ENCODE assay signal across 16 mouse cellular contexts in the genomic region with DNA sequence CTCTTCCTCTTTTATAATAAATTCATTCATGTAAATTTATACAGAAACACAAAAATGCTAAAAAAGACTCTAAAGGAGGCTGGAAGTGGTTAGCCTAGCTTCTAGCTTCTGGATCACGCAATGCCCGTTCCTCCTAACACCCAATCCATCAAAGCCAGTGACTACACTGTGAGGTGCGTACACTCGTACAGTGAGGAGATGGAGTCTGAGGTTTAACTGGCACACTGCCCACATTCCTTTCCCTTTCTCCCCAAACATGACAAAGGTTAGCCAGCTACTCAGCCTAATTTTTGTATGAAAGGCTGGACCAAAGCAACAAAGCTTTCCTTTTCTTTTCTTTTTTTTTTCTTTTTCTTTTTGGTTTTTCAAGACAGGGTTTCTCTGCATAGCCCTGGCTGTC. TPM values are rescaled to one million over a fixed set of nuclear protein-coding genes. Genes with fewer than 3 reads are reported as not detected.
DNase-seq lines count a peak whose midpoint lies in the region; ATAC-seq lines count a peak whose summit lies in the region.
"Had no signal": no experiment of that assay in that cellular context is flagged by ENCODE, and none has a peak within 500 bp of the region (broad histone marks: within the 10 kb centered on the region; RNA-seq: fewer than 3 reads in every experiment).

No protein-coding gene starts in this region.

- no peak overlapping the region for H3K27ac ChIP-seq in intestine, embryonic 15.5 days
- H3K27ac ChIP-seq: embryonic facial prominence, embryonic 13.5 days; hindbrain, embryonic 12.5 days; kidney, postnatal 0 days had no signal

- H3K9ac ChIP-seq in intestine, embryonic 15.5 days: no peak overlapping the region
- H3K9ac ChIP-seq: embryonic facial prominence, embryonic 13.5 days; hindbrain, embryonic 12.5 days had no signal

- H3K27me3 ChIP-seq in intestine, embryonic 15.5 days (replicated peaks): no peaks in the 10 kb centered on the region
- H3K27me3 ChIP-seq: embryonic facial prominence, embryonic 13.5 days; hindbrain, embryonic 12.5 days had no signal

- no peak overlapping the region for H3K4me3 ChIP-seq in intestine, embryonic 15.5 days (replicated peaks)
- H3K4me3 ChIP-seq: embryonic facial prominence, embryonic 13.5 days; hindbrain, embryonic 12.5 days had no signal

- H3K4me2 ChIP-seq in intestine, embryonic 15.5 days (replicated peaks): no peak overlapping the region
- H3K4me2 ChIP-seq: embryonic facial prominence, embryonic 13.5 days; hindbrain, embryonic 12.5 days had no signal

- DNase-seq in kidney, postnatal 10 days: peak; percentile 22
- no peak for DNase-seq in kidney, postnatal 14 days
- peak; percentile 93 for DNase-seq in 3T3-L1 (ENCODE audit: low read depth, low spot score)
- peak; percentile 92 for DNase-seq in NIH3T3 (ENCODE audit: low read depth)
- DNase-seq in lung, postnatal 10 days: peak; percentile 14
- DNase-seq in frontal cortex, postnatal 36 days (ENCODE audit: low spot score in 2 of 2): no peak
- DNase-seq: adrenal gland, postnatal 25 days; cerebellum, adult 2 months; gastrocnemius, postnatal 10 days; midbrain, embryonic 14.5 days; right cerebral cortex, adult 18-20 months had no signal

- no peak for ATAC-seq in intestine, embryonic 15.5 days
- ATAC-seq: inflammation-experienced regulatory T-cells, adult 6 months had no signal

- peaks cover 4% of the 10 kb centered on the region; the same call in 1 of the 2 replicates for H3K36me3 ChIP-seq in intestine, embryonic 15.5 days

- H3K9me3 ChIP-seq in intestine, embryonic 15.5 days: no peaks in the 10 kb centered on the region
- H3K9me3 ChIP-seq: embryonic facial prominence, embryonic 13.5 days; hindbrain, embryonic 12.5 days had no signal

- 60% methylated on average over 4 of the region's 4 CpGs for WGBS in intestine, embryonic 15.5 days

- no peaks in the 10 kb centered on the region for H3K4me1 ChIP-seq in intestine, embryonic 15.5 days (replicated peaks)
- H3K4me1 ChIP-seq: embryonic facial prominence, embryonic 13.5 days; hindbrain, embryonic 12.5 days had no signal

RNA-seq across cellular contexts. Expression of a gene that starts 33.9 kb away (rescaled TPM):
- 25.1 and 28.4 TPM in 2 replicates for polyA plus RNA-seq in intestine, embryonic 15.5 days (2015; fragmentation: Nextera tagmentation; extraction: Ambion mirVana)

RNA-seq across cellular contexts. Expression of a gene that starts 34.0 kb away (rescaled TPM):
- 4.2 and 4.8 TPM in 2 replicates for polyA plus RNA-seq in intestine, embryonic 15.5 days (2015; fragmentation: Nextera tagmentation; extraction: Ambion mirVana)

RNA-seq across cellular contexts. Expression of a gene that starts 53.5 kb away (rescaled TPM):
- 10.4 and 11.1 TPM in 2 replicates for polyA plus RNA-seq in intestine, embryonic 15.5 days (2015; fragmentation: Nextera tagmentation; extraction: Ambion mirVana)

RNA-seq across cellular contexts. Expression of a gene that starts 55.3 kb away (rescaled TPM):
- polyA plus RNA-seq in intestine, embryonic 15.5 days (2015; fragmentation: Nextera tagmentation; extraction: Ambion mirVana): 61.5 and 63.4 TPM in 2 replicates

Comparison
In these comparisons a context has a peak if more than half of its experiments do, and no peak if none do; other contexts are left out.
1. DNase-seq: peak in kidney, postnatal 10 days (single experiment), 3T3-L1 (single experiment), NIH3T3 (single experiment) and lung, postnatal 10 days (single experiment); none in kidney, postnatal 14 days (single experiment) and frontal cortex, postnatal 36 days (0 of 2).